In genomic region chr2:147647972-147648371, GRCm38 (mm10) we compare ENCODE assay signal across 19 mouse cellular contexts.
DNase-seq lines count a peak whose midpoint lies in the region; ATAC-seq and TF ChIP-seq lines count a peak whose summit lies in the region.
"Had no signal": no experiment of that assay in that cellular context is flagged by ENCODE, and none has a peak within 500 bp of the region (broad histone marks: within the 10 kb centered on the region; RNA-seq: fewer than 3 reads in every experiment).

No protein-coding gene starts in this region.

- H3K4me2 ChIP-seq in forebrain, postnatal 0 days (ENCODE audit: low read depth): no peak overlapping the region
- H3K4me2 ChIP-seq in kidney, embryonic 16.5 days (replicated peaks; ENCODE audit: low read depth, low read length): no peak overlapping the region
- H3K4me2 ChIP-seq: embryonic facial prominence, embryonic 13.5 days; heart, embryonic 11.5 days; heart, embryonic 15.5 days; hindbrain, embryonic 13.5 days had no signal

- H3K4me1 ChIP-seq in forebrain, postnatal 0 days (ENCODE audit: insufficient read depth): no peaks in the 10 kb centered on the region
- no peaks in the 10 kb centered on the region for H3K4me1 ChIP-seq in forebrain, embryonic 10.5 days
- H3K4me1 ChIP-seq in kidney, embryonic 16.5 days (ENCODE audit: insufficient read depth, low read length): no peaks in the 10 kb centered on the region
- H3K4me1 ChIP-seq: embryonic facial prominence, embryonic 13.5 days; heart, embryonic 15.5 days; hindbrain, embryonic 13.5 days had no signal

- H3K9ac ChIP-seq in forebrain, postnatal 0 days: no peak overlapping the region
- no peak overlapping the region for H3K9ac ChIP-seq in kidney, embryonic 16.5 days (replicated peaks; ENCODE audit: low read length)
- H3K9ac ChIP-seq: embryonic facial prominence, embryonic 13.5 days; heart, embryonic 15.5 days; hindbrain, embryonic 13.5 days had no signal

- no peaks in the 10 kb centered on the region for H3K27me3 ChIP-seq in forebrain, postnatal 0 days (ENCODE audit: insufficient read depth, low read length)
- H3K27me3 ChIP-seq in forebrain, embryonic 10.5 days (ENCODE audit: poor library complexity, severe bottlenecking): no peaks in the 10 kb centered on the region
- H3K27me3 ChIP-seq in kidney, embryonic 16.5 days (ENCODE audit: insufficient read depth, low read length): no peaks in the 10 kb centered on the region
- H3K27me3 ChIP-seq: embryonic facial prominence, embryonic 13.5 days; heart, embryonic 15.5 days; hindbrain, embryonic 13.5 days had no signal

- no peaks in the 10 kb centered on the region for H3K36me3 ChIP-seq in forebrain, postnatal 0 days (ENCODE audit: insufficient read depth)
- H3K36me3 ChIP-seq in forebrain, embryonic 10.5 days (replicated peaks): no peaks in the 10 kb centered on the region
- H3K36me3 ChIP-seq in kidney, embryonic 16.5 days (ENCODE audit: insufficient read depth, low read length): no peaks in the 10 kb centered on the region
- H3K36me3 ChIP-seq: embryonic facial prominence, embryonic 13.5 days; heart, embryonic 15.5 days; hindbrain, embryonic 13.5 days had no signal

- TF ChIP-seq CTCF in forebrain, postnatal 0 days (IDR thresholded peaks at IDR 0.05; ENCODE audit: low read depth): no peak
- TF ChIP-seq CTCF in layer of hippocampus, adult 2 months (conservative IDR thresholded peaks at IDR 0.05): no peak

- H3K4me3 ChIP-seq in forebrain, postnatal 0 days (ENCODE audit: low read depth, low read length): no peak overlapping the region
- no peak overlapping the region for H3K4me3 ChIP-seq in forebrain, embryonic 10.5 days
- H3K4me3 ChIP-seq in kidney, embryonic 16.5 days (ENCODE audit: low read length): no peak overlapping the region
- no peak overlapping the region for H3K4me3 ChIP-seq in layer of hippocampus, adult 2 months
- H3K4me3 ChIP-seq: embryonic facial prominence, embryonic 13.5 days; heart, embryonic 15.5 days; hindbrain, embryonic 13.5 days had no signal

- ATAC-seq in forebrain, postnatal 0 days: no peak
- peak; percentile 65; the same call in 1 of the 2 replicates for ATAC-seq in kidney, embryonic 16.5 days (ENCODE audit: low FRiP score, low TSS enrichment)
- ATAC-seq: forebrain, embryonic 14.5 days had no signal

- peak; percentile 1 for DNase-seq in forebrain, postnatal 0 days
- no peak for DNase-seq in forebrain, embryonic 10.5 days (ENCODE audit: extremely low spot score, low spot score)
- no peak for DNase-seq in kidney, postnatal 14 days
- DNase-seq in layer of hippocampus, adult 2 months (ENCODE audit: low spot score in 2 of 2): no peak
- no peak for DNase-seq in layer of hippocampus, adult 11-12 months (ENCODE audit: low spot score)
- DNase-seq in spleen, adult 12 weeks (ENCODE audit: low spot score): no peak
- DNase-seq: adrenal gland, postnatal 10 days; cerebellum, adult 11 months; cerebellum, adult 8-10 months; cerebellum, postnatal 14 days; gastrocnemius, postnatal 36 days; heart, adult 18-20 months; heart, postnatal 14 days had no signal

- no peaks in the 10 kb centered on the region for H3K9me3 ChIP-seq in forebrain, postnatal 0 days (ENCODE audit: low read length)
- no peaks in the 10 kb centered on the region for H3K9me3 ChIP-seq in forebrain, embryonic 10.5 days
- H3K9me3 ChIP-seq in kidney, embryonic 16.5 days (ENCODE audit: low read length): no peaks in the 10 kb centered on the region
- H3K9me3 ChIP-seq: embryonic facial prominence, embryonic 13.5 days; heart, embryonic 15.5 days; hindbrain, embryonic 13.5 days had no signal

- no peak overlapping the region for H3K27ac ChIP-seq in forebrain, postnatal 0 days (ENCODE audit: low read depth, low read length)
- no peak overlapping the region for H3K27ac ChIP-seq in forebrain, embryonic 10.5 days
- no peak overlapping the region for H3K27ac ChIP-seq in kidney, embryonic 16.5 days (ENCODE audit: low read length)
- peak overlapping the region; percentile 49 for H3K27ac ChIP-seq in layer of hippocampus, adult 2 months
- H3K27ac ChIP-seq: embryonic facial prominence, embryonic 13.5 days; heart, embryonic 15.5 days; hindbrain, embryonic 13.5 days had no signal

- 83% methylated on average over 8 of the region's 8 CpGs for WGBS in forebrain, postnatal 0 days
- 90% methylated on average over 8 of the region's 8 CpGs for WGBS in forebrain, embryonic 10.5 days
- WGBS in kidney, embryonic 16.5 days: 60% methylated on average over 8 of the region's 8 CpGs
